Mouse (Mus musculus): ENCODE data around the gene Tchh.
A peak's percentile ranks its signal among the peaks of the same experiment; 100 is the strongest.
"Not testable (repeated sequence)": the region's sequence is repeated elsewhere in the genome, so short reads cannot be mapped to it uniquely, and the experiment has no call there.

Gene Tchh

DNA sequence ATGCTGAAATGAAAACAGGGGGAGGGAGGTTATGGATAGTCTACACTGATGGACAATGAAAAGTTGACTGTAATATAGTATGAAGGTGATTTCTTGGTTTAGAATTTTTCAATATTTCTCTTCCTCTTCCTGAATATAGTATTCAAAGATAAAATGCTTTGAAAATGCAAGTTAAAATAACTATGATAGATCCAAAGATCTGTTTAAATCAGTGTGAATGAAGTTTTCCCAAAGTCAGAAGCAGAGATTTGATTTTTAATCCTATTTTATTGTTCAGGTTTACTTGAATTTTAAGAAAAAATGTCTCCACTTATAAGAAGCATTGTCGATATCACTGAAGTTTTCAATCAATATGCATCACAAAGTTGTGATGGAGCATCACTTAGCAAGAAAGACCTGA is at the start of gene Tchh:
Gene Tchh (plus strand): TSS at position 301 of the 400 bp plus-strand sequence.
- DNase-seq (ENCODE audit: low read depth): no peak

DNA sequence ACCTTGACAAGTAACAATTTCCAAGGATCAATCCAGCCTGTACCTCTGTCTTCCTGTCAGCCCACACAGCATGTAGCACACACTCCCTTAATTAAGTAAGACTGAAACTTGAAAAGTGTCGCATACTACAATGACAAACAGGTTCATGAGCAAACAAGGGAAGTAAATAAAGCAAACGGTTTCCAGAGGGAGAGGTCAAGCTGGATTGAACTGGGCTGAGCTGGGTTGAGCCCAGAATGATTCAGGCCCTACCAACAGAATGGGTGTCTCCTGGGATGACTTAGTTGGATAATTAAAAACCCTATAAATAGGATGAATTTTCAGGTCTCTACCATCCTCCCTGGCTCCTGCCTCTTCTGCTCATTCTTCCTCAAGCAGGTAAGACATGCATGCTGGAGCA is 48.8 kb upstream of the Tchh start, which contains the start of gene Rptn:
Gene Rptn (plus strand): TSS at position 334 of the 400 bp plus-strand sequence.
- no peak for DNase-seq (ENCODE audit: low read depth)

DNA sequence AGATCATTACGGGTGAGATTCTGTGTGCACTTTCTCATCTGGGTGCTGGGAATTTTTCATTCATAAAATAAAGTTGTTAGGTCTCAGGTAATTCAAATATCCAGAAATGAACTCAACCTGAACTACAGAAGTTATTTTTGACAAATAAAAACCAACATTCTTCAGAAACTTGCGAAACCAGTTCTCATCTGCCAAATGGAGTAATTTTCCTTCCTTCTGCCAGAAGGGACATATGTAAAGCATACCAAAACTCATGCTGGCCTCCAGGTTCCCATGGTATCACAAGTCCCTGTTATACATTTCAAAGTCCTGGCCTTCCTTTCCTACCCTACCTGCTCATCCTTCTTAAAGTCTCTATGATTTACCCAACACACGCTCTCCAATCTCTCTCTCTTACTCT is 38.2 kb upstream of the Tchh start:
- no peak for DNase-seq (ENCODE audit: low read depth)

DNA sequence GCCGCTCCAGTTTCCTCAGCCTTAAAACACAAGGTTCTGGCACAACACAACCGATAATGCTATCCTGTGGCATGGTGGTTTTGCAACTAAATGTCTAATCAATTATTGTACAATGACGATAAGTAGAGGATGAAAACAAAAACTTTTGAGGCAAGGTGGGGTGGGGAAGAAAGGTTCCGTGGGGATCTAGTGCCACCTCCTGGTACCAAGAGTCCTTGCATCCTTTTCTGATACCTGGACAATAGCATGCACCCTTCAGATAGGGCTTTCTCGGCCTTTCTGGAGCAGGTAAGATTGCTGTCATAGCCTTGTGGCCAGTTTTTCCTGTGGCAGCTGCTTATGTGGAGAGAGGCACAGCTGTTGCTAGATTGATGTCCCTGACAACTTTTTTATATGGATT is 35.1 kb upstream of the Tchh start:
- DNase-seq (ENCODE audit: low read depth): peak; percentile 40

DNA sequence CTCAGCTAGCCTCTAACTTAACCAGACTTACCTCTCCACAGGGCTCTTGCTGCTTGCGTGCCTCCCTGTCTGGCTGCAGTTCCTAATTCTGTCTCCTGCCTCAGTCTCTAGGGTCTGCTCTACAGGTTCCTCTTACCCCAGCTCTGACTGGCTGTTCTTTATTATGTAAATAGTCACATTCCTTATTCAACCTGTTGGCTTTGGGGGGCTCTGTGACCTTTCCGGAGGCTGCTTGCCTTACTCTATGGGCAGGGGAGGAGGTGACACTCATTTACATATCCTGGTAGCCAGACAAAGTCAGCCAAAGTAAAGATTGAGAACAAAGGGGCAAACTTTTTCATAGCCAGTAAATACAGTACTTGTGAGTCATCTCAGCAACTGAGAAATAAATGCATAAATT is 30.2 kb upstream of the Tchh start:
- no peak for DNase-seq (ENCODE audit: low read depth)

DNA sequence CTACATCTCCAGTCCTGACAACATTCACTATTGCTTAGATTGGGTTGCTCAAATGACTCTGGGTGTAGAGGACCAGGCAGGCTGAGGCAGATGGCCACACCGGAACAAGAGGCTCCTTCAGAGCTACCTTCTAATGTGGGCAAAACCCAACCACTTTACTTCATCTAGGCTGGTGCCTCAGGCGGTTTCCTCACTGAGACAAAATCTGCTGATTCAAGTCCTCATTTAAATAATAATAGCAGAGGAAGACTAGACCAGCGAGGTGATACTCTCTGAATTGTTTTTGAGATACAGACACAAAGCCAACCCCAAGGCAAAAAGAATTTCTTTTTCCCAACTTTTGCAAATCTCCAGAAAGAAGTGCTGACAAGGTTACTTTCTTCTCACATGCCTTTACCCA is 10.5 kb upstream of the Tchh start:
- DNase-seq (ENCODE audit: low read depth): no peak

DNA sequence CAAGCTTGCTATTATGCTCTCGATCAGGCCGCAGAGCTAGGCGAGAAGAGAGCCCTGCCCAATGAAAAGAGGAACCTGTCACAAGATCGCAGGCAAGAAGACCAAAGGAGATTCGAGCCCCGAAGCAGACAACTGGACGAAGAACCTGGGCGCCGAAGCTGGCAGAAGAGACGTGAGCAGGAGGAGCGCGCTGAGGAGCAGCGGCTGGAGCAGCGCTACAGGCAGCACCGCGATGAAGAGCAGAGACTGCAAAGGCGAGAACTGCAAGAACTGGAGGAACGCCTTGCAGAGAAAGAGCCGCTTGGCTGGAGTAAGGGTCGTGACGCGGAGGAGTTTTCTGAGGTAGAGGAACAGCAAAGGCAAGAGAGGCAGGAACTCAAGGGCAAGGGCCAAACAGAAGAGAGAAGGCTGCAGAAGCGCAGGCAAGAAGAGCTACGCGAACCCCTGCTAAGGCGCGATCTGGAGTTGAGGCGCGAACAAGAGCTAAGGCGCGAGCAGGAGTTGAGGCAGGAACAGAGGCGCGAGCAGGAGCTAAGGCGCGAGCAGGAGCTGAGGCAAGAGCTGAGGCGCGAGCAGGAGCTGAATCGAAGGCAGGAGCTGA is 1.5 kb downstream of the Tchh start:
- DNase-seq (ENCODE audit: low read depth): no peak

DNA sequence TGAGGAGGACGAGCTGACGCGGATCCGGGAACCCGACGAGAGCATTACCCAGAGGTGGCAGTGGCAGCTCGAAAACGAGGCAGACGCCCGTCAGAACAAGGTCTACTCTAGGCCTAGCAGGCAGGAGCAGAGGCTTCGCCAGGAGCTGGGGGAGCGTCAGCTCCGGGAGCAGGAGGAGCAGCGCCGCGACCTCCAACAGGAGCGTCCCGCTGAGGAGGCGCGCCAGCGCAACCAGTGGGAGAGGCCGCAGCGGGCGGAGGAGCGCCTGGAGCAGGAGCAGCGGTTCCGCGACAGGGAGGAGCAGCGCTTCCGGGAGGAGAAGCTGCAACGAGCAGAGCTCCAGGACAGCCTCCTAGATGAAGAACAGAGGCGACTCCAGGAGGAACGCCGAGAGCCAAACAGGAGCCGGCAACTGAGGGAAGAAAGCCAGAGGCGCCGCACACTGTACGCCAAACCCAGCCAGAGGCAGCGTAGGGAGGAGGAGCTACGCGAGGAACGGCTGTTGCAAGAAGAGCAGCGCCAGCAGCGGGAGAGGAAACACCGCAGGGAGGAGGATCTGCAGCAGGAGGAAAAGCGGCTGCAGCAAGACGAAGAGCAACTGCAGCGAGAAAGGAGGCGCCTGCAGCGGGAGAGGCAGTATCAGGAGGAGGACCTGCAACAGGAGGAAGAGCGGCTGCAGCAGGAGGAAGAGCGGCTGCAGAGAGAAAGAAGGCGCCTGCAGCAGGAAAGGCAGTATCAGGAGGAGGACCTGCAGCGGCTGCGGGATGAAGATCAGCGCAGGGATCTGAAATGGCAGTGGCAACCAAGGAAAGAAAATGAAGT is 2.4 kb downstream of the Tchh start:
- no peak for DNase-seq (ENCODE audit: low read depth)

DNA sequence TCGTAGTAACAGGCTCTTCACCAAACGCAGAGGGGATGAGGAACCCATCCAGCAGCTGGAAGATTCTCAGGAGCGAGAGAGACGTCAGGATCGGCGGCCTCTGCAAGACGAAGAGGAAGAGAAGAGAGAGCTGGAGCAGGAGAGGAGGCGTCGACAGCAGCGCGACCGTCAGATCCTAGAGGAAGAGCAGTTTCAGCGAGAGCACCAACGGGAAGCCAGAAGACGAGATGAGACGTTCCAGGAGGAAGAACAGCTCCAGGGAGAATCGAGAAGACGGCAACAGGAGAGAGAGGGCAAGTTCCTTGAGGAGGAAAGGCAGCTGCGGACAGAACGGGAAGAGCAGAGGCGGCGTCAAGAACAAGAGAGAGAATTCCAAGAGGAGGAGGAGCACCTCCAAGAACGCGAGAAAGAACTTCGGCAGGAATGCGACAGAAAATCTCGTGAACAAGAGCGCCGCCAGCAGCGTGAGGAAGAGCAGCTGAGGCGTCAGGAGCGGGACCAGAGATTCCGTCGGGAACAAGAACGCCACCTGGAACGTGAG is 3.1 kb downstream of the Tchh start:
- no peak for DNase-seq (ENCODE audit: low read depth)

DNA sequence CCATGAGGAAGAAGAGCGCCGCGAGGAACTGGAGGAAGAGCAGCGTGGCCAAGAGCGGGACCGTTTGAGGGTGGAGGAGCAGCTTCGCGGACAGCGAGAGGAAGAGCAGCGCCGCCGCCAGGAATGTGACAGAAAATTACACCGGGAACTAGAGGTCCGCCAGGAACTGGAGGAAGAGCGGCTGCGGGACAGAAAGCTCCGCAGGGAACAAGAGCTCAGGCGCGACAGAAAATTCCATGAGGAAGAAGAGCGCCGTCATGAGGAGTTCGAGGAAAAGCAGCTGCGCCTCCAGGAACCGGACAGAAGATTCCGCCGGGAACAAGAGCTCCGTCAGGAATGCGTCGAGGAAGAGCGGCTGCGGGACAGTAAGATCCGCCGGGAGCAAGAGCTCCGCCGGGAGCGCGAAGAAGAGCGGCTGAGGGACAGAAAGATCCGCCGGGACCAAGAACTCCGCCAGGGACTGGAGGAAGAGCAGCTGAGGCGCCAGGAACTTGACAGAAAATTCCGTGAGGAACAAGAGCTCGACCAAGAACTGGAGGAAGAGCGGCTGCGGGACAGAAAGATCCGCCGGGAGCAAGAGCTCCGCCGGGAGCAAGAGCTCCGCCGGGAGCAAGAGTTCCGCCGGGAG is 4.1 kb downstream of the Tchh start:
- DNase-seq (ENCODE audit: low read depth): no peak

DNA sequence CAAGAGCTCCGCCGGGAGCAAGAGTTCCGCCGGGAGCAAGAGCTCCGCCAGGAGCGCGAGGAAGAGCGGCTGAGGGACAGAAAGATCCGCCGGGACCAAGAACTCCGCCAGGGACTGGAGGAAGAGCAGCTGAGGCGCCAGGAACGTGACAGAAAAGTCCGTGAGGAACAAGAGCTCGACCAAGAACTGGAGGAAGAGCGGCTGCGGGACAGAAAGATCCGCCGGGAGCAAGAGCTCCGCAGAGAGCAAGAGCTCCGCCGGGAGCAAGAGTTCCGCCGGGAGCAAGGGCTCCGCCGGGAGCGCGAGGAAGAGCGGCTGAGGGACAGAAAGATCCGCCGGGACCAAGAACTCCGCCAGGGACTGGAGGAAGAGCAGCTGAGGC is 4.6 kb downstream of the Tchh start:
- not testable (repeated sequence) for DNase-seq (ENCODE audit: low read depth)

DNA sequence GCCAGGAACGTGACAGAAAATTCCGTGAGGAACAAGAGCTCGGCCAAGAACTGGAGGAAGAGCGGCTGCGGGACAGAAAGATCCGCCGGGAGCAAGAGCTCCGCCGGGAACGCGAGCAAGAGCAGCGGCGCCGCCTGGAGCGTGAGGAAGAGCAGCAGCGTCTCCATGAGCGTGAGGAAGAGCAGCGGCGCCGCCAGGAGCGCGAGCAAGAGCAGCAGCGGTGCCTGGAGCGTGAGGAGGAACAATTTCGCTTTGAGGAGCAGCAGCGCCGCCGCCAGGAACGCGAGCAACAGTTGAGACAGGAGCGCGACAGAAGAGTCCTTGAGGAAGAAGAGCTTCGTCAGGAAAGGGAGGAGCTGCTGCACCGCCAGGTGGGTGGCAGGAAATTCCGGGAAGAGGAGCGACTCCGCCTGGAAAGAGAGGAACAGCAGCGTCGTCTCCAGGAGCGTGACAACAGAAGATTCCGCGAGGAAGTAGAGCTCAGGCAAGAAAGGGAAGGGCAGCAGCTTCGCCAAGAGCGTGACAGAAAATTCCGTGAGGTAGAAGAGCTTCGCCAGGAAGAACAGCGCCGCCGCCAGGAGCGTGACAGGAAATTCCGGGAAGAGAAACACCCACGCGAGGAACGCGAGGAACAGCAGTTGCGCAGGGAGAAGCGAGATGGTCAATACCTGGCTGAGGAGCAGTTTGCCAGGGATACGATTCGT is 5.2 kb downstream of the Tchh start:
- DNase-seq (ENCODE audit: low read depth): no peak

DNA sequence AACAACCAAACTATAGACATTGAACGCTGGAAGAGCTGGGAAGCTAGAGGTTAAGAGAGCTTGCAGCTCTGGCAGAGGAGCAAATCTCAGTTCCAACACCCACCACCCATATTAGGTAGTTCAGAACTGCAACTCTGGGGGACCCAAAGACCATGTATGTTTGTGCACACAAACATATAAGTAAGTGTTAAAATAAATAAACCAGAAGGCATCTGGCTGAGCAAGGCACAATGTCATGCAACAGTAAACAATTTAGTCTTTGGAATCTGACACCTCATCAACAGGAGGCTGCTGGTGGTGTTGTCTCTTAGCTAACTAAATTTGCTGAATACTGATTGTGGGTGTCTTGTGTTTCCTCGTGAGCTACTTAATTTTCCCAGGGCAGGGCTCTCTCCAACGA is 24.4 kb downstream of the Tchh start:
- no peak for DNase-seq (ENCODE audit: low read depth)

DNA sequence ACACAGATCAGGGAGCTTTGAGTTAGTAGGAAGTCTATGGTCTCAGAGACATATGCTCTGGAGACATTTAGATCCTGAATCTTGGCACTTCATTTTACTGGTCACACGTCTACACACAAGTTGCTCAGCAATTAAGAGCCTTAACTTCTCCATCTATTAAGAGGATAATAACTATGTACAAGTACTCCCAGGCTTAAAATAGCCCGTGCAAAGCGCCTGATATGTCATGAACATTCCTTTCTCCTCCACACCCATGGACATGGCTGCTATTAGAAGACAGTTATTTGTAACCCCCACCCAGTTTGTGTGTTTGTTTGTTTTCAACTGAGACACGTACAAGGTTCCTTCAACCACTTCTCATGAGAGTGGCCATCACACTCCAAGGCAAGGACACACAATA is 25.0 kb downstream of the Tchh start:
- no peak for DNase-seq (ENCODE audit: low read depth)

DNA sequence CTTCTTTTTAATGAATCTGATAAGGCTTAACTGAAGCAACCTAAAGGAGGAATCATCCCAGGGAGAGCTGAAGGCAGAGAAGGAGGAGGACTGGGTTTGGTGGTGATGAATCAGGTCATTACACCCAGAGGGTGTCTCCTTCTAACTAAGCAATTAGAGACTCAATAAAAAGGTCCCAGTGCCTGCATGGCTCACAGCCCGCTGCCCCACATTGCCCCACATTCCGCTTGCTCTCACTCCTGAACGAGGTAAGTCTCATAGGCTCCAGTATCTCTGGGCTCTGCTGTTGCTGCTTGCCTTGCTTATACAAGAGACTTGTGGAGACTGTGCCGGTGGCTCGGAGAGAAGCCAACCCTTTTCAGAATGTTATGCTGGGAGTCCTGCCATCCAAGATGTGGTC is 26.4 kb downstream of the Tchh start, which contains the start of gene Tchhl1:
Gene Tchhl1 (plus strand): TSS at position 194 of the 400 bp plus-strand sequence.
- DNase-seq (ENCODE audit: low read depth): no peak

DNA sequence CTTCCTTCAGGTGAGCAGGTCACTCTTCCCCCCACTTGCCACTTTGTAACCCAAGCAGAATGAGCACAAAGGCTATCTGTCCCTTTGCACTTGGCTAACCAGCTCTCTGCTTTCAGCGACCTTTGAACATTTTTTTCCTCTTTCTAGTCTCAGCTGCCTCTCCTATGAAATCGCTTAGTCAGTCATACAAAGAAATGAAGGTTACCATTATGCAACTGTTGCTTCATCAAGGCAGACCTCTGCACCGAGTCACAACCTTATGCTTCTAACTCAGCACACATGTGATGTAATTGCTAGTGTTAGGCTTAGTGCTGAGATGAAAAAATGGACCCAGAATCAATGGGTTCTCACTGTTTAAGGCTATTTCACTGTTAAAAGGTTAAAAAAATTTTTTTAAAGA is 27.5 kb downstream of the Tchh start:
- peak; percentile 39 for DNase-seq (ENCODE audit: low read depth)

DNA sequence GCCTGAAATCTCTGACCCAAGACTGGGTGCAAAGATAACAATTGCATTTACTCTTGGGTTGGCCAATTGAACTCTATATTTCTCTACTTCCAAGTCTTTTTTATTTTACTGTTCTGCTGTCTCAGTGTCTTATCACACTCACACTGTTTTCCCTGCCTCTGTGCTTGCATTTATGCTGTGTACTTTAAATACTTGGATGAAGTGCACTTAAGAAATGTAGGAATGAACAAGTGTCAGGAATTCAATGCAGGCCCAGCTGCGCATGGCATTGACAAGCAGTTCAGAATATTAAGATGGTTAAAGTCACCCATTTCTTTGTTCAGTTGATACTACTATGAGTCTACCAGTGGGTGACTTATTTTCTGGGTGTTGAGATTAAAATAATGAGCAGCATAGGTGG is 37.9 kb downstream of the Tchh start:
- DNase-seq (ENCODE audit: low read depth): no peak

DNA sequence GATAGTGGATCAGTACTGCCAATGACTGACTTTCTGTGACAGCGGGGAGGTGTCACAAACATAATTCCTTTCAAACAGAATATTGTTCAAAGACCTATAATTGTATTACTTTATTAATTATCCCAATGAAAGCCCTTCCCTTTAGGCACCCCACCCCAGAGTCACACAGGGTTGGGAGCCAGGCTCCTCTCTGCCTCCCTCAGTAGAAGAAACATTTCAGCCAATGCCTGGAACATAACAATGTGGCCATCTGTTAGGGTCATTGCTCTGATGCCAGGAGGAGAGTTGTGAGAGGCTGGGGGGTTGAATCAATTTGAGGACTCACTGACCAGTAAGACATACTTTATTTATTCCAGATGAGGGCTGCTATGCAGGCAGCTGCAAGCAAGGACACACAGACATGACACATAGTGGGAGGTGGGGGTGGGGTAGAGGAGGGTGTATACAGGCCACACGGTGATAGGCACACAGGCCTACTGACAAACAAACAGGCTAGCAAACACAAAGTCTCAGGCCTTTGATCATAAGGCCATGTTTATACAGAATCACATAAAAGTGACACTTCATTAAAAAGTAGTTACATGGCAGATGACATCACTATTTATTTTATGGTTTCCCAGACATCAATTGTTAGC is 40.0 kb downstream of the Tchh start:
- DNase-seq (ENCODE audit: low read depth): no peak

DNA sequence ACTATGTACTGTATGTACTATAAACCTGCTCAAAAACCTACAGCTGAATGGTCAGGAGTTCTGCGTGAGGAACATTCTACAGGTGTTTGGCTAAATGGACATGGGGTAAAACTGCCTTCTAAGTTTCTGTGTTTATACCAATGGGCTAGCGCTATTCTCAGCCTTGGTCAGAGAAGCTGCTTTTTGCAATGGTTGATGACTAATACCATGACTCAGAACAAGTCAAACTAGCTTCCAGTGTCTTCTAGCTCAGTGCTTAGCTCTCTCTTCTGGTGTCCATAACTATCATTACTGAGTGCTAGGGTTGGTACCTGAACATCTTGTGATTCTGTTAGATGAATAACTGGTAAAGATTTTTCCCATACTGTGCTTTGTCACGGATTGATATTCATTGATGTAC is 43.5 kb downstream of the Tchh start:
- DNase-seq (ENCODE audit: low read depth): peak; percentile 64

DNA sequence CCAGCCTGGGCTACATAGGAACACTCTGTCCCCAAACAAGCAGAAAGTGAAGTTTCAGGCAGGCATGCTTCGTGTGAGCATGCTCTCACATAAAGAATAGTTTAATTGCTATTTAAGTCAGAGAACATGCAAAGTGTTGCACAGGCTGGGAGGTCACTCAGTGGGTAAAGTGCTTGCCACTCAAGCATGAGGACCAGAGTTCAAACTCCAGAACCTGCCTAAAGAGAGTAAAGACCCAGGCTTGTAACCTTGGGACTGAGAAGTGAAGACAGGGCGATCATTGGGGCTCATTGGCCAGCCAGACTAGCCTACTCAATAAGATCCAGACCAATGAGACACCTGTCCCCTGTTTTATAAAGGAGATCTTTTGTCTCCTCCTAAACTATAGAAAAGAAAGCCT is 46.4 kb downstream of the Tchh start:
- no peak for DNase-seq (ENCODE audit: low read depth)

DNA sequence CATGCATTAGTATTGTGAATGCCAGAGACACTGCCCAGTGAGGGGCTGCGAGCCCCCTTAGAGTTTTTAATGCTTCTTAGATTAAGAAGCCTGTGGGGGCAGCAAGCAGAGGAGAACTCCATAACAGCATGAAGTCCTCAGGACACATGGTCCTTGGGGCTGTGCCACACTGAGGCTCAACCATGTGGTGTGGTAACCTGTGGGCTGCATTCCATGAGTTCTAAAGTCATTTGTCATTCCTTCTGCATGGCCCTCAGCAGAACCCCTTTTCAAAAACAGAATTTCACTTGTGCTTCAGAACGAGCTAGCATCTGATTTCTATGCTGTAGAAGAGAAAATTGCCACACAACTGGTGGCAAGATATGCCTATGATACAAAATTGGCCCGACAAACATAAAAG is 50.0 kb downstream of the Tchh start:
- no peak for DNase-seq (ENCODE audit: low read depth)

DNA sequence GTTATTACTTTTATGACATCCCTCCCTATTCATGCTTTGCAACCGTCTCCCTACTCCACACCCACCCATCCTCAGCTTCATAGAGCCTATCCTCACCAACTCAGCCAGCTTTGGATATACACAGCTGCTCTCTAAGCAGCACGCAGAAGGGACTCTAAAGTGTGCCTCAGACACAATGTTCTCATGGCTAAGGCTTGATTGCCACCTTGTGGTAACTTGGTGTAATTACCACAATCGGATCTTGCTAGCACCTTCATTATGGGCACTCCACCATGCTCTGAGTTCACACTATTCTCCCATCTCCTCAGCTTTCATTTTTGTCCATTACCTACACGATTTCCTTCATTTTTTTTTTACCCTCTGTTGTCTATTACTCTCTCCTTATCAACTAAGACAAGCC is 51.9 kb downstream of the Tchh start:
- peak; percentile 85 for DNase-seq (ENCODE audit: low read depth)
